Mouse (Mus musculus) intestine, embryonic 16.5 days (tissue): Measurements from ENCODE around the gene Sptssb. TPM values are rescaled to one million over a fixed set of nuclear protein-coding genes. Genes with fewer than 3 reads are reported as not detected.
A peak's percentile ranks its signal among the peaks of the same experiment; 100 is the strongest.

Experiments used
- ATAC-seq: fragments of 200-750 bp; cut with Nextera tagmentation; 2 replicates; pipeline ENCODE4 v1.8.0; 2017; ENCODE audit warnings: moderate TSS enrichment, moderate library complexity
- H3K27ac ChIP-seq: fragments of 300-500 bp; sonication (generic); 2 replicates; pipeline ENCODE4 v1.5.1; 2014; ENCODE audit warnings: mild to moderate bottlenecking, low read length
- H3K27me3 ChIP-seq: fragments of 300-500 bp; sonication (generic); replicated peaks from 2 replicates; pipeline ENCODE4 v1.6.1; 2014; ENCODE audit warnings: low read length, control low read depth, mixed read lengths; ENCODE audit not compliant: control insufficient read depth, insufficient read depth
- H3K36me3 ChIP-seq: fragments of 300-500 bp; sonication (generic); 2 replicates; pipeline ENCODE4 v1.6.1; 2014; ENCODE audit warnings: low read length, control low read depth; ENCODE audit not compliant: control insufficient read depth, insufficient read depth
- H3K4me1 ChIP-seq: fragments of 300-500 bp; sonication (generic); 2 replicates; pipeline ENCODE4 v1.6.1; 2014; ENCODE audit warnings: low read length, control low read depth, mixed read lengths; ENCODE audit not compliant: control insufficient read depth, insufficient read depth
- H3K4me2 ChIP-seq: fragments of 300-500 bp; sonication (generic); 2 replicates; pipeline ENCODE4 v1.6.1; 2014; ENCODE audit warnings: low read depth, low read length, control low read depth
- H3K4me3 ChIP-seq: fragments of 300-500 bp; sonication (generic); 2 replicates; pipeline ENCODE4 v1.5.1; 2014; ENCODE audit warnings: mild to moderate bottlenecking, low read length
- H3K9ac ChIP-seq: fragments of 300-500 bp; sonication (generic); 2 replicates; pipeline ENCODE4 v1.6.1; 2014; ENCODE audit warnings: low read depth, low read length
- H3K9me3 ChIP-seq: fragments of 300-500 bp; sonication (generic); 2 replicates; pipeline ENCODE4 v1.6.1; 2016; ENCODE audit warnings: low read length, control low read depth; ENCODE audit not compliant: control insufficient read depth
- WGBS: fragments of 180-500 bp; shearing (Covaris S2); extraction: QIAGEN DNeasy Blood & Tissue Kit; methylation state at CpG from one replicate; pipeline ENCODE4 v1.1.7; 2014; 5-methylcytosine and 5-hydroxymethylcytosine counted together
- polyA plus RNA-seq: library from polyadenylated mRNA; unstranded; fragments of >200 nt; fragmentation: Nextera tagmentation; extraction: Ambion mirVana; gene quantifications from 2 replicates; pipeline ENCODE4 v1.2.1, GENCODE M21; 2015

Gene Sptssb
- polyA plus RNA-seq: 6.5 and 8.0 TPM in 2 replicates

DNA sequence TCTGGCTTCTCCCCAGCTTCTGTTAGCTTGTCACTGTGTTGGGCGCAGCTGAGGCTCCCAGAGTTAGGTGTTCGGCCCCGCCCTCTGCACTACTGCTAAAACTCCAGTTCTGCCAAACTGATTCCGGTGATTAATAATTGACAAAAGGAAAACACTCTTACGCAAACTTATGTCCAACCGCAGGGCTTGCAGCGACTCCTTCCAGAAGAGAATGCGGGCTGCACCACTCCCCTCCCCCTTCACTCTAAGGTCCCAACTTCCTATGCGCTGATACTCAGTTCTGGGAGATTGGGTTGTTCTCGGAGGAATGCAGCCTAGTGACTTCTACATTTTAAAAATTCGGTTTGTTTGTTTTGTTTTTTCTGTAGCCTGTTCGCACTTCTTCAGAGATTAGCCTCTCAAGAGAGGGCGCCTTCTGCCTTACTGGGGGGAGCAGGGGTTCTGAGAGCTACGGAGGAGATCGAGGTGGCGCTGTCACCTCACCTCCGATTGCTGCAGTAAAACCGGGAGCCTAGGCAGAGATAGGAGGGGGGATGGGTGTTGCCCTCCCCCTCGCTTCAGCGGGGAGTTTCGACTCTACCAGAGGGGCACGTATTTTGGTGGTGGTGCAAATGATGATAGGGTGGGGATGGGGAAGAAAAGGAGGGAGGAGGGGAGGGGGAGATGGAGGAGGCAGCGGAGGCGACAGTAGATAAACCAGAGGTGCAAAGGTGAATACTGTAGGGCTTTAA, at the start of gene Sptssb:
Gene Sptssb (minus strand): TSS at position 83 of the 731 bp plus-strand sequence.
- peak; percentile 94 for ATAC-seq
- Histone ChIP-seq H3K4me1 (peaks cover 14% of the 10 kb centered on the region), H3K27ac (peak within 1 kb of the TSS; percentile 65), H3K9ac (peak within 1 kb of the TSS; percentile 60), H3K27me3 (no peaks in the 10 kb centered on the region), H3K36me3 (no peaks in the 10 kb centered on the region), H3K4me3 (peak within 1 kb of the TSS; percentile 56), H3K4me2 (peak within 1 kb of the TSS; percentile 93), H3K9me3 (no peaks in the 10 kb centered on the region)
- WGBS: 2% methylated on average over 24 of the region's 24 CpGs

DNA sequence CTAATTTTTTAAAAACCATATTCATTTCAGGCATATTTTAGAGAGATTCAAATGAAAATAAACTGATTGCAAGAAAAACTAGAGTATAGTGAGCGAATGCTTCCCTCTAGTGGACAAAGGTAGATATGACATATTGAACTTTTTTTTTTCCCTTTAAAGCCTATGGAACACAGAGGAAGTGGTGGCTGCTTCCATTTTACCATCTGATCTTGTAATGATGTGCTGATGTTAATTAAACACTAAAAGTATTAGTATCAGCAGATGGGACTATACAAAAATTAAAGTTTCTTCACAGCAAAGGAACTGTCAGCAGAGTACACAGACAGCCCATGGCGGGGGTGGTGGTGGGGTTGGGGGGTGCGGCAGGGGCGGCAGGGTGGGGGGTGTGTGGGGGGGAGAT, 48.3 kb upstream of the Sptssb start:
- Histone ChIP-seq H3K4me3 (no peak overlapping the region), H3K4me1 (no peaks in the 10 kb centered on the region), H3K36me3 (no peaks in the 10 kb centered on the region), H3K27me3 (no peaks in the 10 kb centered on the region), H3K9ac (no peak overlapping the region), H3K9me3 (no peaks in the 10 kb centered on the region), H3K4me2 (no peak overlapping the region), H3K27ac (no peak overlapping the region)
- ATAC-seq: no peak
- 60% methylated on average over 4 of the region's 4 CpGs for WGBS

DNA sequence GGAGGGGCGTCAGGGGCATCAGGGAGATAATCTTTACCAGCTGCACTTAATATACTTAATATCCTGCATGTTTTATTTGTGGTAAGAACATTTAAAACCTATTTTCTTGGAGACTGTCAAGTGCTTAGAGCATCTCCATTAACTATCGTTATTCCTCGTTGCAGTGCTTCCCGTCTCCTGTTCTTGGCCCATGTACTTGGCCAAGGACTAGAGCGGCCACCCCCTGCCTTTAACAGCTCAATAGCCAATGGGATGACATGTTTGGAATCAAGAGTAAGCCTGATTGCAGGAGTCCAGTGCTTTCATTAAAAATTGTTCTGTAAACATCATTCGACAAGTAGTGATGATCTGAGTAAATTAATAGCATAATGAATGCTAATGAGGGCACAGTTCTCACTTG, 47.8 kb upstream of the Sptssb start:
- ATAC-seq: no peak

DNA sequence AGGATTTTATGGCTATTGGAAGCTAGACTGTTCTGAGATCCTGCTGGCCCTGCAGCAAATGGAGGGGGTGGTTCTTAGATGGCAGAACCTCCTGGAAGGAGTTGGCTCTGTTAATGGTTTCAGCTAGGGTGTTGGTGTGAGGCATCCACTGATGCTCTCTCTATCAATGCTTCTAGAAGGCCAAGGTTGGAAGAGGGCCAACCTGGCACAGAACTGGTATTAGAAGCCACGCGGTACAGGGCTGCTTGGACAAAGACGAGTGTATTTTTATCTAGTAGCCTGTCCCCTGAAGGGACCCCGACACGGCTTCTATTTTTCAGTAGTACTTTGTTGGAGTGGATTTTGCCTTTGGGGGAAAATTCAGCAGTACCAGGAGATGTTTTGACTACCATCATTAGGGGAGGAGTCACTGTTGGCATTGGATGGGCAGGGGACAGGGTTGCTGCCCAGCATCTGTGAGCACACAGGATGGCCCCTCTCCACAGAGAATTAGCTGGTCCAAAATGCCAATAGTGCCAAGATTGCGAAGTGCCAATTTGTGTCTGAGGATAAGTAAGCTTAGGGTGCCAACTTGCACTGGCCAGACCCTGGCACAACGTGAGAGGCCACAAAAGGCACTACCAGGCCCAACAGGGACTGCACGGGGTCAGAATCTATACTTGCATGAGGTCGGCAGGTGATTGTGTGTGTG, 43.2 kb upstream of the Sptssb start:
- Histone ChIP-seq H3K27me3 (no peaks in the 10 kb centered on the region), H3K4me1 (no peaks in the 10 kb centered on the region), H3K36me3 (no peaks in the 10 kb centered on the region), H3K9ac (no peak overlapping the region), H3K27ac (no peak overlapping the region), H3K9me3 (no peaks in the 10 kb centered on the region), H3K4me3 (no peak overlapping the region), H3K4me2 (no peak overlapping the region)
- WGBS: 84% methylated on average over 9 of the region's 9 CpGs
- no peak for ATAC-seq

More for the DNA sequence above, 47.8 kb upstream of the Sptssb start:
- Histone ChIP-seq H3K4me3 (no peak overlapping the region), H3K9ac (no peak overlapping the region), H3K4me1 (no peaks in the 10 kb centered on the region), H3K9me3 (no peaks in the 10 kb centered on the region), H3K27ac (no peak overlapping the region), H3K36me3 (no peaks in the 10 kb centered on the region), H3K4me2 (no peak overlapping the region), H3K27me3 (no peaks in the 10 kb centered on the region)
- 39% methylated on average over 6 of the region's 6 CpGs for WGBS

DNA sequence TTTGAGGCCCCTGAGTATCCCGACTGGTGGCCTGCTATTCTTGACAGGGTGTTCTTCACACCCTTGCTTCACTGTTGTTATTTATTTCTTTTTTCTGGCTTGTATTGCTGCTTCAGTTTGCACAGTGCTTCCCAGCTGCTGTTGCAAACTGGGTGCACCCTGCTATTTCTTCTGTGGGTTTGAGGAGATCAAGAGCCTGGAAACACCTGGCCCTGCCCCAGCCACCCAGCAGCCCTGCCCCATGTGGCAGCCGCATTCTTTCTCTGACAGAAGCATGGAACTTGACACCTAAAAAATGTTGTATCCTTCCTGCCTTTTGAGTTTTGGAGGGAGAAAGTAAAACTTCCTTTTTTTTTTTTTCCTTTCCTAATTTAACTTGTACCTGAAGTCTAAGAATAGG, 42.6 kb upstream of the Sptssb start:
- H3K36me3 ChIP-seq: no peaks in the 10 kb centered on the region
- H3K27ac ChIP-seq: no peak overlapping the region
- H3K4me3 ChIP-seq: no peak overlapping the region
- ATAC-seq: no peak
- no peaks in the 10 kb centered on the region for H3K4me1 ChIP-seq
- no peaks in the 10 kb centered on the region for H3K27me3 ChIP-seq
- WGBS: 68% methylated on average over 2 of the region's 2 CpGs
- no peak overlapping the region for H3K9ac ChIP-seq
- H3K4me2 ChIP-seq: no peak overlapping the region
- H3K9me3 ChIP-seq: no peaks in the 10 kb centered on the region

DNA sequence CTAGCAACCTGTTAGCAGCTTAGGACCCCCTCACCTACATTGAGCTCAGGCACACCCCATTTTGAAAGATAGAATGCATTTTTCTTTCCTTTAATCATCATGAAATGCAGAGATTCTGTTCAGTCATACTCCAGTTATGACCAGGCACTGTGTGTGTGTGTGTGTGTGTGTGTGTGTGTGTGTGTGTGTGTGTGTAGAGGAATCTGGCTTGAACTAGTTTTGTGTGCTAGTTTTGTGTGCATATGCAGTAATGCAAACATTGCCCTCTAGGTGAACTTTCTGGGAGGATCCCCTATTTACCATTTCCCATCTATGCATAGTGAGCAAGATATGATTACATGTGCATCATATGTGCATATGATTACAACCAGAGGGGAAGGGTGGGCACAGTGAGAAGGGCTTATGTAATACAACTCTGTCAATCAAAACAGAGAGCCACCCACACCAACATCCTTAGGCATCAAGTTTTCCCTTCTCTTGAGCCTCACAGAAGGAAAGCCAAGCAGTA, 42.2 kb upstream of the Sptssb start:
- Histone ChIP-seq H3K9ac (no peak overlapping the region), H3K27ac (no peak overlapping the region), H3K4me1 (no peaks in the 10 kb centered on the region), H3K4me2 (no peak overlapping the region), H3K4me3 (no peak overlapping the region), H3K27me3 (no peaks in the 10 kb centered on the region), H3K36me3 (no peaks in the 10 kb centered on the region), H3K9me3 (no peaks in the 10 kb centered on the region)
- peak; percentile 28; the same call in 1 of the 2 replicates for ATAC-seq

DNA sequence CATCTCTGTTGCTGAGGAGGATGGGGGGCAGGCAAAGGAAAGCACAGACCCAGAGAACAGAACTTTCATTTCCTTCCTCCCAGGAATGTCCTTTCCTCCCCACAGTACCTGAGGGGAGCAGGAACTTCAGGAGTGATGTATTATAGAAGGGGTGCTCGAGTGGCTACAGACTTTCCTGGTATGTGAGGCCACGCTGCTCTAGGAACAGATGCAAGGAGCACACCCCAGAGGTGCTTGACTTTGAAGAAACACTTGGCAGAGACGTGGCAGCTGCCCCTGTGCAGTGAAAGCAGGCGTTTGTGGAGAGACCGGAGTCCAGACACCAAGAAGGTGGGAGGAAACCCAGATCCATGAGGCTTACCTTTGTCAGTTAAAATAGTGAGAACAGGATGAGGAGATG, 40.6 kb upstream of the Sptssb start:
- Histone ChIP-seq H3K9me3 (no peaks in the 10 kb centered on the region), H3K27ac (no peak overlapping the region), H3K4me2 (no peak overlapping the region), H3K27me3 (no peaks in the 10 kb centered on the region), H3K9ac (no peak overlapping the region), H3K36me3 (no peaks in the 10 kb centered on the region), H3K4me3 (no peak overlapping the region), H3K4me1 (no peaks in the 10 kb centered on the region)
- no peak for ATAC-seq
- WGBS: 58% methylated on average over 5 of the region's 5 CpGs

DNA sequence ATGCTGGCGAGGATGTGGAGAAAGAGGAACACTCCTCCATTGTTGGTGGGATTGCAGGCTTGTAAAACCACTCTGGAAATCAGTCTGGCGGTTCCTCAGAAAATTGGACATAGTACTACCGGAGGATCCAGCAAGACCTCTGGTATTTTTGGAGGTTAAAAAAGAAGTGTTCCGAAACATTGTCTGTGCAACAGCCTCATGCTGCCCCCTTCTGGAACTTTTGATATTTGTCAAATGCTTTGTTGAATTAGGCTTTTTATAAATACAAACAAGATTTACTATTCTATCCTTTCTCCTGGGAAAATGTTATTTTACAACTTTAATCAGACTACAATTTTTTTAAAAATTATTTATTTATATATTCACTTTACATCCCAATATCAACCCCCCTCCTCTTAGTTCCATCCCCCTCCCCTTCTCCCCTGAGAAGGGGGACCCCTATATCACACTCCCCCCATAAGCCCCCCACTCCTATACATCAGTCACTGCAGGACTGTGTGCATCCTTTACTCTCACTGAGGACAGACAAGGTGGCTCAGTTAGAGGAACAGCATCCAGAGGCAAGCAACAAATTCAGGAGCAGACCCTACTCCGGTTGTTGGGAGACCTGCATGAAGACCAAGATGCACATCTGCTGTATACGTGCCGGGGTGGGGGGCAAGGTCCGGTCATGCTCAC, 38.3 kb upstream of the Sptssb start:
- no peak overlapping the region for H3K9ac ChIP-seq
- no peak overlapping the region for H3K27ac ChIP-seq
- H3K4me3 ChIP-seq: no peak overlapping the region
- no peaks in the 10 kb centered on the region for H3K27me3 ChIP-seq
- H3K9me3 ChIP-seq: no peaks in the 10 kb centered on the region
- H3K36me3 ChIP-seq: no peaks in the 10 kb centered on the region
- H3K4me1 ChIP-seq: no peaks in the 10 kb centered on the region
- ATAC-seq: peak; percentile 33; the same call in 1 of the 2 replicates
- WGBS: 73% methylated on average over 7 of the region's 8 CpGs
- no peak overlapping the region for H3K4me2 ChIP-seq

DNA sequence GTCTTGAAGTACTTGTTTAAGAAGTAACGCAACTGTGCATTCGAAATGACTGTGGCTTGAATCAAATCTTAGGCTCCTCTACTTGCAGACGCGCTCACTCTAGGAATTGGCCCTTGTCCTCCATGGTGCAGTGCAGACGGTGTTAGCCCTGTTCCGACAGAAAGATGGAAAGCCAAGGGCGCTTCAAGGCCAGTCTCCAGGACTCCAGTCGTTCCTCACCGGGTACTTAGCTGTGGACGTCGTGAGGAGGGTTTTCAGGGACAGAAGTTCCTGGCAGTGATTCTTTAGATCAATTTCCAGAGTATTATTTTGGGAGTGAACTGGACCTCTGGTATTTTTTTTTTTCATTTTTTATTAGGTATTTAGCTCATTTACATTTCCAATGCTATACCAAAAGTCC, 35.8 kb upstream of the Sptssb start:
- H3K36me3 ChIP-seq: no peaks in the 10 kb centered on the region
- H3K27me3 ChIP-seq: no peaks in the 10 kb centered on the region
- H3K9me3 ChIP-seq: no peaks in the 10 kb centered on the region
- H3K9ac ChIP-seq: no peak overlapping the region
- no peak overlapping the region for H3K27ac ChIP-seq
- no peak for ATAC-seq
- H3K4me2 ChIP-seq: no peak overlapping the region
- H3K4me3 ChIP-seq: no peak overlapping the region
- 89% methylated on average over 11 of the region's 11 CpGs for WGBS
- 0 out of 2 replicates have a peak, but pooled peaks cover 3% of the 10 kb centered on the region for H3K4me1 ChIP-seq
